Mouse (Mus musculus) B cell, adult (primary cell): ENCODE measurements around the gene Abhd17c. TPM values are rescaled to one million over a fixed set of nuclear protein-coding genes. Genes with fewer than 3 reads are reported as not detected.

Experiments used
- total RNA-seq: library from RNA; stranded (reverse); gene quantifications from 4 replicates; pipeline ENCODE4 v1.2.4, GENCODE M21; 2023; ENCODE audit not compliant: inconsistent age

The Abhd17c gene
- 15.1 to 20.9 TPM (median 20.0 TPM) in 4 replicates for total RNA-seq

GRCm38 (mm10) chr7:84151001-84151959, at the start of gene Abhd17c:
TSS of gene Abhd17c (minus strand) at chr7:84151893.

GRCm38 (mm10) chr7:84086039-84086829, 65.5 kb downstream of the Abhd17c start, which contains the start of gene Cemip:
TSS of gene Cemip (minus strand) at chr7:84086502.

Other genes with a start within 250 kb of the Abhd17c start
- 0.15 TPM in 1 of 4 replicates, not detected in the others for gene Cemip, start 65.4 kb downstream of the Abhd17c start, total RNA-seq